Mouse (Mus musculus): Measurements from ENCODE around the gene Trmt112.

GRCm38 (mm10) chr19:6913036-6913435, 3.5 kb downstream of the Trmt112 start:
- TF ChIP-seq EP300 (IDR thresholded peaks at IDR 0.05; ENCODE audit: insufficient read depth, low read depth, low read length) (no peak), CTCF (IDR thresholded peaks at IDR 0.05) (no peak), POLR2A (IDR thresholded peaks at IDR 0.05; ENCODE audit: insufficient read depth, low read depth, low read length) (no peak)

Measured in heart, adult 2 months (tissue).